Mouse (Mus musculus) C2C12 (cell line): ENCODE measurements around the gene Colgalt1.

Experiments used
- CTCF ChIP-seq: IDR thresholded peaks from one replicate; pipeline ENCODE4 v1.5.1; 2011; ENCODE audit not compliant: control insufficient read depth, insufficient read depth, insufficient read length
- MAX ChIP-seq: IDR thresholded peaks from one replicate; pipeline ENCODE4 v1.6.1; 2011; ENCODE audit warnings: mild to moderate bottlenecking, control low read depth
- USF1 ChIP-seq: IDR thresholded peaks from one replicate; pipeline ENCODE4 v1.6.1; 2011; ENCODE audit warnings: low read depth, mild to moderate bottlenecking, control low read depth, moderate library complexity

- no peak for TF ChIP-seq MAX
- no peak for TF ChIP-seq USF1
- TF ChIP-seq CTCF = no peak
Observed at GRCm38 (mm10) chr8:71568387-71568937, 42.3 kb upstream of the Colgalt1 start, which contains the start of gene Slc27a1.
